Mouse (Mus musculus) B cell, adult 62 days (primary cell): ENCODE measurements around the gene Coro1b. TPM values are rescaled to one million over a fixed set of nuclear protein-coding genes. Genes with fewer than 3 reads are reported as not detected.

Experiments
- total RNA-seq: library from RNA; stranded (reverse); gene quantifications from 4 replicates; pipeline ENCODE4 v1.2.4, GENCODE M21; 2023

Coro1b gene
- 129 to 166 TPM (median 137 TPM) in 4 replicates for total RNA-seq

DNA sequence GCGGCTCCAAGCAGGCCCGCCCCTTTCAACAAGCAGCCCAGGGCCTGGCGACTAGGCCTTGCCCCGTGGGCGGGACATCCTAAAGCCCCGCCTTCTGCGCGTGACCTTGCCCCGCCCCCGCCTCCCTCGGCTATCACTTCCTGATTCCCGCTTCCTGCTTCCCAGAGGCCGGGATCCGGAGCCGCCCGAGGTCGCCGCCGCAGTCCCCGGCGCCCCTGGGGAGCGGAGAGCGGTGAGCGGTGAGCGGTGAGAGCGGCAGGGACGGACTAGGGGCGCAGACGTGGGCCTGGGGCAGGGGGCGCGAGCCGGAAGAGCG is at the start of gene Coro1b:
Gene Coro1b (plus strand): TSS at position 129 of the 316 bp plus-strand sequence.

DNA sequence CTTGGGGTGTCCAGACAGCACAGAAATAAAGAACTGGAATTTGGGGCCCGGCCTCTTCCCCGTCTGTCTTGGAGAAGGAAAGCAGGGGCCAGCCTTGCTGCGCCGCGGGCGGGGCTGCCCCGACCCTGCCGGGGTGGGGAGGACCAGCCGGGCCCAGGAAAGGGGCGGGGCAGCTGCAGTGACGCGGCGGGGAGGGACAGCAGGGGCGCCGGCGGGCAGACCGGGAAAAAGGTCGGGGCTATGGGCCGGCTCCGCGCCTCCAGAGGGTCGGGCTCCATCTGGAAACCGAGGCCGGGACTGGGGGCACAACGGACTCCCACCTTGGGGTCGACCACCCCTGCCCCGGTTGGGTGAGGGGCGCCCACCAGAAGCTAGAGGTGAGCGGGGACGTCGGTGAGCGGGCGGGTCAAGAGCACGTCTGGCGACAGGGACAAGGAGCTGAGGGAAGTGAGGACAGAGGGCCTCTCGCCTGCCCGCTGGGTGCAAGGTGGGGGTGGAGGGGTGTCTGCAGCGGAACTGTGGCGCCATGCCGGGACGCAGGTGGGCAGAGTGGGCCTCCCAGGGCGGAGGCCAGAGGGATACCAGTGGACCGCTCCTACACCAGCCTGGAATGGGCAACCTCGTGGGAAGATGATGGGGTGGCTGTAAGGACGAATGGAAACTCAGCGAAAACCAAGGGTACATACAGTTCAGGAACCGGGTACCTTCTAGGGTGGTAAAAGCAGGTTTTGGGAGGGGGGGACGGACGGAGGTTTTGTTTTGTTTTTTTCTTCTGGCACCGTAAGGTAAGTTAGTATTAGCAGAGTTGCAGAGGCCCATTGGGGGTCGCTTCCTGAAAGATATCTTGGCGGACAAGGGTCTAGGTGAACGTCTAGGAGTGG is 48.3 kb upstream of the Coro1b start, which contains the start of gene Pitpnm1:
Gene Pitpnm1 (plus strand): TSS at position 162 of the 881 bp plus-strand sequence.

DNA sequence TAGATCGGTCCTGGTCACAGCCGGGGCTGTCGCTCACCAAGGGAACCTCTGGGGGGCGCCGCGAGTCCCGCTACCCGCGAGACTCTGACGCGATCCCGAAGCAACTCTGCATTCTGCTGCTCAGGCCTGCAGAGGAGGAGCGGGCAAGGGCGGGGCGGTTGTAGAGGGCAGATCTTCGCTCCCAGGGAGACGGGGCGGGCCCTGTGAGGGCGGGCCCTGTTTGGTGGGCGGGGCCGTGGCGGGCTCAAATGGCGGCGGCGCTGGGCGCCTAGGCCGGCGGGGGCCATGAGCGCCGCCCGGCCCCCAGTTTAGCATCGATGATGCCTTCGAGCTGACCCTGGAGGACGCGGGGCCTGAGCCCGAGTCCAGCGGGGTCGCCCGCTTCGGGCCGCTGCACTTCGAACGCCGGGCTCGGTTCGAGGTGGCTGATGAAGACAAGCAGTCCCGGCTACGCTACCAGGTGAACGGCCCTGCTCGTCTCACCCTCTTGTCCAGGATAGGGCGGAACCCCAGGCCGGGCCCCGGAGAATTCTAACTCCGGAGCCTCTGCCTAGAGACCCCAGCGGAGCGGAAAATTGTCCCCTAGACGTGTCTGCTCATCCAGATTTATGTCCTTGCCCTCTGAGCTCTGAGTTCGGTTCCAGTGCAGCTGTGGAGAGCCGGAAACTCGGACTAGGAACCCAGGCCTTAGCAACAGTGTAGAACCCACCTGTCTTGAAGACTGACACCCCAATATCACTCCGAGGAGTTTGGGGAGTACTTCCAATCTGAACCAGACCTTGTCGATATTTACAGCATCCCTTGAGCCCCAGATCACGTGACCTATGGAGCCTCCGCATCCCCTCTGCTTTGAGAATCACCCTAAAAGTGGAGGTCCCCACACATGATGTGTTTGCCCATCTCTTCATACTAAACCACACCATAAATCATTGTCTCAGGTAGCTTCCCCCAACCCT is 22.4 kb upstream of the Coro1b start, which contains the start of gene Aip:
Gene Aip (minus strand): TSS at position 118 of the 956 bp plus-strand sequence.

DNA sequence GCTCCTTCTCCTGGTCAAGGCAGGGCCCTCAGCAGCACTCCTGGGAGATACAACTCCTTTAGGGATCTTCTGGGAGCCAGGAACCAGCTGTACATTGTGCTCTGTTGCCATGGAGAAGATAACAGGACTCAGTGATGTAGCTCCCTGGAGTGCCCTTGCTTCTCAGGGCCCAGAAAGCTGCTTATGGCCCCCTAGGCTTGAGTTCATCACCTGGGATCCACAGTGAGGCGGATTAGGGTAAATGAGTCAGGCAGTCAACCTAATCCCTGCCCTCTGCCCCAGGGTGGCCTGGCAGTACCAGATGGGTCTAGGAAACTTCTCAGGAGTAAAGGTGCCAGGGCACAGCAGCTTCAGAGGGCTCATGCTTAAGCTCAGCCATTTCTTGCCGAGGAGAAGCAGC is 9.0 kb upstream of the Coro1b start, which contains the start of gene Gpr152:
Gene Gpr152 (plus strand): TSS at position 342 of the 400 bp plus-strand sequence.

DNA sequence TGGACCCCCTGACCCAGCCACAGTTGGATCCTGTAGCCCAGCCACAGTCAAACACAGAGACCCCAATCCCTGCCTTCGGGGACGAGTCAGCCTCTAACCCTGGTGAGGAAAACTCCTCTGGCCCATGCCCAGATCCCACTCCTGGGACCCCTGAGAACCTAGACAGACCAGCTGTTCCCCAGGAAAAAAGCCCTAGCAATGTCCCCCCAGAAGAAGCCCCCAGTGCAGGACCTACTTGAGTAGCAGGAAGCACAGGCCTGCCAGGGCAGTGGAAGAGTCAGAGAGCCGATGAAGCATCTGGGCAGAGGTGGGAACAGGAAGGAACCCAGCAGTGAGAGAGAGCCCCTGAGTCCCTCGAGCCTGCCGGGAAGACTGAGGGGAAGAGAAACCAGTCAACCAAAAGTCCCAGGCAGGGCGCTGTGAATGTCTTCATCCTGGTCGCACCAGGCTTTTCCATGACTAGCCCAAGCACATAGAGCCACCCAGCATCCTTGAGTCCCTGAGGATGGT is 4.6 kb upstream of the Coro1b start, which contains the start of gene Cabp4:
Gene Cabp4 (minus strand): TSS at position 275 of the 510 bp plus-strand sequence.

DNA sequence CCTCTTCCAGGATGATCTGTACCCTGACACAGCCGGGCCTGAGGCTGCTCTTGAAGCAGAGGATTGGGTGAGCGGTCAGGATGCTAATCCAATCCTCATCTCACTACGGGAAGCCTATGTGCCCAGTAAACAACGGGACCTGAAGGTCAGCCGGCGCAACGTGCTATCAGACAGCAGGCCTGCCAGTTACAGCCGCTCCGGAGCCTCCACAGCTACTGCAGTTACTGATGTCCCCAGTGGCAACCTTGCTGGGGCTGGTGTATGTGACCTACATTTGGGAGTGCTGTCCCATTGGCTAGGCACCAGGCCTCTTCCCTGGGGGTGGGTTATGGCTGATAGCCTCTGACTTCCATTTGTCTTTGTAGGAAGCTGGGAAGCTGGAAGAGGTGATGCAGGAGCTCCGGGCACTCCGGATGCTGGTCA is 4.8 kb downstream of the Coro1b start, which contains the start of gene Ptprcap:
Gene Ptprcap (plus strand): TSS at position 373 of the 423 bp plus-strand sequence.

DNA sequence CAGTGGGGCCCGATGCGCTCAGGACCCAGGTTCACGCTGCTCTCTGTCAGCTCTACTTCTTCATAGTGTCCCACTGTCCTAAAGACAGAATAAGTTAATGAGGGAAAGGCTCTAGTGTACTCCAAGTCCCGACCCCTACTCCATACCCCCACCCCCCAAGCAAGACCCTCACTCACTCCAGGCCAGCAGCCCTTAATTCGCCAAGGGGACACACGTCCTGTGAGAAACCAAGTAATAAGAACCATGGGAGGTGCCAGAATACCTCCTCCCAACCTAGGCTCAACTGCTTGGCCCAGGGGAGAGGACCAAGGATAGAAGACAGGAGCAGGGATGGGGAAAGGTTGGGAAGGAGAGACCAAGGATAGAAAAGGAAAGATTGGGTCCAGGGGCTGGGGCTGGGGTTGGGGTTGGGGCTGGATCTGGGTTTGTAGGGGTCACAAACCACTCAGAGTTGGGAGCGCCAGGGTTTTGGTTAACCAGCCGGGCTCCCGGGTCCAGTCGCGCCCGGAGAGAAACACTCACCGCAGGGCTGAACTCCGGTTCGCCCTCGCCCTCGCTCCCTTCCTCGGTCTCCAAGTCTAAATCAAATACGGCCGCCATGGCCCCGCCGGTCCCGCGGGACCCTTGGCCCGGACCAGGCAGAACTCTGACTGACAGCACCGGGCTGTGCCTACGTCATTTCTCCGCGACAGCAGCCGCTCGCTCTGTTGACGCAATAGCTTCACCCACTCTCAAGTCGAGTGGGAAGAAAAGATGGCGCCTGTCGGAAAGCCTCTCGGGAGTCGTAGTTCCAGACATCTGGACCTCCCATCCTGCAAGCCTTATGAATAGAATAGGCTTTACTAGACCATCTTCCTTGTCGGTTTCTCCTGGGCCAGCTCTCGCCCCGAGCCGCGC is 14.5 kb downstream of the Coro1b start, which contains the start of gene Rps6kb2:
Gene Rps6kb2 (minus strand): TSS at position 709 of the 897 bp plus-strand sequence.

DNA sequence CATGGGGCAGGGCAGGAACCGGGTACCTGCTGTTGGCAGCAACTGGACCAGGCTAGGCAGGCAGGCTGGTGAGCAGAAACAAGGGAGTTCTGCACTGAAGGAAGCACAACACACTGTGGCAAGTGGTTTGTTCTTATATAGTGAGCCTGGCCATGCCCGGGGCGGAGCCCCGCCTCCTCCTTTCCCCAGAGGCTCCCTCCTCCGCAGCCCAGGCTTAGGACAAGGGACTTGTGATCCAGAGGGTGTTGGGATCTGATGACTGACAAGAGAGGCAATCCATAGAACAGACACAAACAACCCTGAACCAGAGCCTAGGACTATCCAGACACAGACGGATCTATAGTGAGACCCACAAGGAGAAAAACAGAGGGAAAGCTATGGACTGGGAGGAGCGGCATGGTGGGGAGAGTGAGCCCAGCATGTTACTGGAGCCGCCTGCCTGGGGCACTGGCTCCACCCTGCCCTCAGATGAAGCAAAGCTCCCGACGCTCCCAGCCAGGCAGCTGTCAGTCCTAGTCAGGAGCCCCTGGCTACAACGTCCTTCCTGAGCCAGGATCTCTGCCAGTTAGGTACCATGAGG is 27.0 kb downstream of the Coro1b start, which contains the start of gene Carns1:
Gene Carns1 (minus strand): TSS at position 112 of the 580 bp plus-strand sequence.

DNA sequence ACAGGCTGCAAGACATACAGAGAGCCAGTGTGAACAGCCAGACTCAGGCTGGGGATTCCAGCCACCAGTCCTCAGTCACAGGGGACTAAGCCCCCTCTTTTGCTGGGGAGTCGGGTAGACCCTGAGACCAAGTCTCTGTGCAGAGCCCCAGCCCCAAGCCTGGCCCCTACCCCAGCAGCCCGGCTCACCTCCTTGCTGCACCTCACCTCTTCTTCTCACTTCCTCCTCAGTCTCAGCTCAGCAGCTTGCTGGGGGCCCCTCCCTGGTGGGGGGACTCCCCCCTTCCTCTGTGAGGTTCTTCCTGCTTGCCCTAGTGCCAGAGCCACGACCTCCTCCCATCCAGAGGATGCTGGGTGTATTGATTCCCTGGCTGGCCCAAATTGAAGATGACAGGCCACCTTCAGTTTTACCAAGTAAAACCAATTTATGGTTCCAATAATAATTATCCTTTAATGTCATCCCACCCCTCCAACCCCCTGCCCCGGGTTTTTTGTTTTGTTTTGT is 42.5 kb downstream of the Coro1b start, which contains the start of gene Tbc1d10c:
Gene Tbc1d10c (minus strand): TSS at position 454 of the 504 bp plus-strand sequence.

DNA sequence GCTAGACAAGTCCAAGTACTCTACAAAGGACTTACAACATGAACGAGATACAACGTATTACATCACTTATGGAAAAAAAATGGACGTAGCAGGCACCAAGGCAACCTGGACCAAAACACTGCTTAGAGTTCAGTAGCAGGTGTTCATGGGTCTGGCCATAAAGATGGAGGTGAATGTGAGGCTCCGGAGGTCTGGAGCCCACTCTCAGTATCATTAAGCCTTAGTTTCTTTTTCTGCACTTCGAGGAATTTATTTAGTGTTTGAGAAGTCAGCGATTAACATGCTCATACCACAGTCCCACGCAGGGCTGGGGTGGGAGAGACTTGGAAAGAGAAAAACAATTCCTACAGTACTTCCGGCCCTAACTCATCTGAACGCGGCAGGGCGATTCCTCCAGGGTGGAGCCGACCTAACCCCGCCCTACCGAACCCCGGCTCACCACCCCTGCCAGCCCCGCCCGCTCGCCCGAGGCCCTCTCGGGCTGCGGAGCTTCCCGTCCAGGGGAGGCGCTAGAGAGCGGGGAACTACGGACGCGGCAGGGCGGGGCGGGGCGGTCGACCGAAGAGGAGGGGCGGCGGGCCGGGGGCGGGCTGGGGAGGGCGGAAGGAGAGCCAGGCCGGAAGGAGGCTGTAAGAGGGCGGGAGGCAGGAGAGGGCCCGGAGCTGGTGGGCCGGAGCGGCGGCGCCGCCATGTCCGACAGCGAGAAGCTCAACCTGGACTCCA is 43.3 kb downstream of the Coro1b start, which contains the start of gene Ppp1ca:
Gene Ppp1ca (plus strand): TSS at position 538 of the 723 bp plus-strand sequence.

DNA sequence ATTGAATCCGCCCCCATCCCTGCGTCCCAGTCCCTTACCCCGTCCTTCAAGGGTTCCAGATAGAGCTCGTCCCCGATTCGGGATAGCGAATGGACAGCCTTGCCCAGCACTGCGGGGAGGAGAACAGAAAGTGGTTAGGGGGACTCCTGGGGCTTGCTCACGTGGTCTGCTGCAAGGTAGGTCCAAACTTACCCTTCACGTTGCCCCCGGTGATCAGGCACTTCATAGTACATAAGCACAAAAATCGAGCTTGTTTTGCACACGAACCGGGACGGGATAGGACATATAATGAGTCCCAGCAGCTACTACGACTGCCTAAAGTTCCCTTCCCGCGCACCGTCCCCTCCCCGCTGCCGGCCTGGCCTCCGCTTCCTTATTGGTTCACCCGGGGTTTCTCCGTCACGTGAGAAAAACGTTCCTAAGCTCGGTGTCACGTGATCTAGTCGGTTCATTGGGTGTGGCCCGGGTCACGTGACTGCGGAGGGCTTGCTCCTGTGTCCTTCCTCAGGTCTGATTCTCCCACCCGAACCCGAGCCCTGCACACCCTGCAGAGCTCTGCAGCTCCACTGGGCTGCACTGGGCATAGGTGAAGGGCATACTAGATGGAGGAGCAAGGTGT is 53.0 kb downstream of the Coro1b start, which contains the start of gene Rad9a:
Gene Rad9a (minus strand): TSS at position 372 of the 619 bp plus-strand sequence.

Other genes starting within 250 kb of the Coro1b start
- 141 to 154 TPM (median 146 TPM) in 4 replicates for gene Tcirg1, start 241.5 kb upstream of the Coro1b start, total RNA-seq
- gene Ndufs8, start 235.8 kb upstream of the Coro1b start, total RNA-seq: 73.8 to 87.1 TPM (median 81.3 TPM) in 4 replicates
- gene Aldh3b1, start 218.8 kb upstream of the Coro1b start, total RNA-seq: 7.6 to 9.4 TPM (median 8.4 TPM) in 4 replicates
- 533 to 593 TPM (median 563 TPM) in 4 replicates for gene Unc93b1, start 213.4 kb upstream of the Coro1b start, total RNA-seq
- gene Aldh3b3, start 190.0 kb upstream of the Coro1b start, total RNA-seq: 0.15 TPM in 1 of 4 replicates, not detected in the others
- gene Aldh3b2, start 176.3 kb upstream of the Coro1b start, total RNA-seq: 0.26 to 0.36 TPM in 2 of 4 replicates, not detected in the others
- gene Acy3, start 162.0 kb upstream of the Coro1b start, total RNA-seq: not detected in 4 replicates
- not detected in 4 replicates for gene Tbx10, start 155.9 kb upstream of the Coro1b start, total RNA-seq
- 16.1 to 21.0 TPM (median 19.8 TPM) in 4 replicates for gene Nudt8, start 148.0 kb upstream of the Coro1b start, total RNA-seq
- 3.1 to 6.8 TPM (median 4.0 TPM) in 4 replicates for gene Gm49405, start 148.0 kb upstream of the Coro1b start, total RNA-seq
- 7.1 to 12.1 TPM (median 10.4 TPM) in 4 replicates for gene Doc2g, start 145.3 kb upstream of the Coro1b start, total RNA-seq
- gene Ndufv1, start 135.8 kb upstream of the Coro1b start, total RNA-seq: 73.3 to 94.8 TPM (median 89.7 TPM) in 4 replicates
- gene Gstp1, start 110.6 kb upstream of the Coro1b start, total RNA-seq: 137 to 169 TPM (median 145 TPM) in 4 replicates
- 8.8 to 22.4 TPM (median 15.9 TPM) in 4 replicates for gene Gstp2, start 102.6 kb upstream of the Coro1b start, total RNA-seq
- gene Gstp3, start 89.0 kb upstream of the Coro1b start, total RNA-seq: not detected in 4 replicates
- gene Cabp2, start 67.0 kb upstream of the Coro1b start, total RNA-seq: not detected in 4 replicates
- 119 to 136 TPM (median 129 TPM) in 4 replicates for gene Cdk2ap2, start 51.4 kb upstream of the Coro1b start, total RNA-seq
- gene Pitpnm1, start 48.6 kb upstream of the Coro1b start, total RNA-seq: 195 to 200 TPM (median 198 TPM) in 4 replicates
- gene Aip, start 22.8 kb upstream of the Coro1b start, total RNA-seq: 95.2 to 103 TPM (median 98.9 TPM) in 4 replicates
- 0.14 to 0.31 TPM (median 0.27 TPM) in 3 of 4 replicates, not detected in the other for gene Gpr152, start 8.8 kb upstream of the Coro1b start, total RNA-seq
- gene Cabp4, start 4.6 kb upstream of the Coro1b start, total RNA-seq: 0.88 to 1.4 TPM (median 1.2 TPM) in 4 replicates
- gene Ptprcap, start 5.0 kb downstream of the Coro1b start, total RNA-seq: 341 to 368 TPM (median 348 TPM) in 4 replicates
- gene Rps6kb2, start 14.7 kb downstream of the Coro1b start, total RNA-seq: 50.3 to 55.6 TPM (median 50.9 TPM) in 4 replicates
- 93.0 to 107 TPM (median 97.9 TPM) in 4 replicates for gene Carns1, start 26.9 kb downstream of the Coro1b start, total RNA-seq
- 255 to 266 TPM (median 262 TPM) in 4 replicates for gene Tbc1d10c, start 42.7 kb downstream of the Coro1b start, total RNA-seq
- gene Ppp1ca, start 43.4 kb downstream of the Coro1b start, total RNA-seq: 377 to 398 TPM (median 383 TPM) in 4 replicates
- gene Rad9a, start 53.0 kb downstream of the Coro1b start, total RNA-seq: 51.5 to 59.3 TPM (median 55.6 TPM) in 4 replicates
- gene Clcf1, start 65.6 kb downstream of the Coro1b start, total RNA-seq: 141 to 150 TPM (median 148 TPM) in 4 replicates
- 5.9 TPM in 1 of 4 replicates, not detected in the others for gene AC109138.7, start 65.7 kb downstream of the Coro1b start, total RNA-seq
- 206 to 223 TPM (median 211 TPM) in 4 replicates for gene Pold4, start 83.3 kb downstream of the Coro1b start, total RNA-seq
- 26.5 to 33.7 TPM (median 27.9 TPM) in 4 replicates for gene Ssh3, start 120.6 kb downstream of the Coro1b start, total RNA-seq
- 26.4 to 33.1 TPM (median 28.4 TPM) in 4 replicates for gene Ankrd13d, start 134.5 kb downstream of the Coro1b start, total RNA-seq
- 529 to 561 TPM (median 549 TPM) in 4 replicates for gene Grk2, start 157.6 kb downstream of the Coro1b start, total RNA-seq
- gene Kdm2a, start 249.7 kb downstream of the Coro1b start, total RNA-seq: 224 to 243 TPM (median 232 TPM) in 4 replicates